Mouse (Mus musculus) spleen, adult 12 weeks (tissue): ENCODE measurements around the gene Cldn2.
"Not testable (repeated sequence)": the region's sequence is repeated elsewhere in the genome, so short reads cannot be mapped to it uniquely, and the experiment has no call there.

Experiments used
- DNase-seq: peaks from one replicate; pipeline ENCODE4 v3.0.0; 2022; ENCODE audit warnings: low spot score

Cldn2 gene

DNA sequence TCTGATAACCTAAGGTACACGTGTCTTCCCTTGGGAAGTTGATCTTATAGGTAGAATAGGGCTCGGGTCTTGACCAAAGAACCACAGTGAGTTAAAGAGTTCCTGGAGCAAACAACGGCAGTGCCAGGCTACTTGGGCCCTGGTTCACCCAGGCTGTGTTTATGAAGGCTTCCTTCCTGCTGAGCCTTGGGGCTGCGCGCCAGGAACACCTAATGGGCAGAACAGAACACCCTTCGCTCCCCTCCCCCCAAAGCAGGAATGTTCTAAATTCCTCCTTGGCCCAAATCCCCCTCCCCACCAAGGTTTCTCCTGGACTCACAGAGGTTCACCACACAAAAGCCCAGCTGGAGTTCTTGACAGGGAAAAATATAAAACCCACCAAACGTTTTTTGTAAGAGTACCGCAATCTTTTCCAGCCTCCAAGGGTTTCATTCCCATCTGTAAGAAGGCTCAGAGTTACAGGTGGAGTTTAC is at the start of gene Cldn2:
Cldn2 (plus strand) TSS at position 423 of the 473 bp plus-strand sequence.
- no peak for DNase-seq

DNA sequence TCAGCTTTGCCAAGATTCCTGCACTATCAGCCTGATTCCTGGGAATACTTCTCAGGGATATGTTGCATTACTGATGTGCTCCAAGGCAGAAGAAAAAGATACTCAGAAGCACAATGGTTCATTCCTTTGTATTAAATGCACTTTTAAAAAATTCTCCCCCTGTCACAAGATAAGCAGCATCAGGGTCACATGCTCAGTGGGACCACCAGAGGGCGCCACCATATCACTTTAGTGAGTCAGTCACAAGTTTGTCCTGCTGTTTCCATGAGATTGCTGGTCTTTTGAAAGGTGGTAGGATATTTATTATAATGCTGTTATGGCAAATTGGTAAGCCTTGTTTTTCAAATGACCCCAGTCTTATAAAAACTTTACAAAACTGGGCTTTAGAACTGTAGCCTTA is 48.8 kb upstream of the Cldn2 start:
- DNase-seq = no peak

DNA sequence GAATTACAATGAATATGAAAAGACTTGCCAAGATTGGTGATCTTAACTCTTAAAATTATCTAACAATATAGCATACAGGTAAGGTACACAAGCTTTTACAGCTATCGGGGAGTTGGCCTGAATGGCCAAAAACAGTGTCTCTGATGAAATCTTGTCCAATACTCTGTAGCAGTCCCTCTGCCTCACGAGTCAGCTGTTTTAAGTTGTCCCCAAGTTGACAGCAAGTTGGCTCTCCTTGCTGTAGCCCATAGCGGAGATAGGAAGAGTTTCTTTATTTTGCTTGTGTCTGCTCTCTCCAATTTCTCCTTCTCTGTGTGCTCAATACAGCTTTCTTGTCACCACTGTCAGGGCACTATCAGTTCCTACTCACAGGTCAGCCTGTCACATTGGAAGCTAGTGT is 42.0 kb upstream of the Cldn2 start:
- DNase-seq = not testable (repeated sequence)

DNA sequence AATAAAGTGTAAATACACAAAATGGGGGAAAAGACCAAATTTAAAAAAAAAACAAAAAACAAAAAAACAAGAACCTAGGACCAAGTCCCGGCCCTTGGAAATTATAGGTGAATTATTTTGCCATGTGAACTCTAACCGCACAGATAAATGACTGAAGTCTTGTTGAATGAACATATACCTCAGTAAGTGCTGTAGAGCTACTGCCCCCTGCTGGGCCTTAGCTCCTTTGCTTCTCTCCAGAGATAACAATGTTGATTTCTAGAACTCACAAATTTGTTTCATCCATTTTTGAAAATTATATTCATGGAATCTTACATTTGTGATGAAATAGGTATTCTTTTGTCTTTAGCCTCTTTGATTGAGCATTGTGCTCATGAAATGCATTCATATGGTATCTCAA is 38.1 kb upstream of the Cldn2 start:
- DNase-seq = no peak

DNA sequence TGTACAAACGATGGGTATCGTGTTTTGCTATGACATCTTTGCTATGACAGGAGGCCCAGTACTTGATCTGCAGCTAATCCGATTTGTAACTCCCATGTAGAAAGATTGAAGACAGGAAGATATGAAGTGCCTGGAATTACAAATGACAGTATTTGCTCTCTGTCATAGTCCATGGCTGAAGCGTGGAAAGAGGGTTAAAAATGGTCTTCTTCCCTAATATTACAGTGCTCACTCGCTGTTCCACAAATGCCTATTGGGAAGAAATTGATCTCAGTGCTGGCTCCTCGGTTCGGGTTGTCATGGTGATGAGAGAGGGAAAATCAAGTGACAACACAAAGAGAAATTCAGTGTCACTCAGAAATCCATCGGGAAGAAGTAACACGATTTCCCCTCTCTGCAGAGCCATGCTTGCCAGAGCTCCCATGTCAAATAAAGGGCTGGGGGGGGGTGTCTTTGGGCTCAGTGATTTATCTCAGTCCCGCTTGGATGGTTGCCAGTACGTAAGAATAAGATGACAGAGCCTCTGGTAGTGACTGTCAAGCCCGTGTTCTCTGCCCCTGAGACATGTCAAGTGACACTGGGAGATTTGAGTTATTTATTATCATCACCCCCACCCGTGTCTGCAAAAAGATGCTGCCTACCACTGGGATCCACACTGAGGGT is 30.5 kb upstream of the Cldn2 start:
- no peak for DNase-seq

DNA sequence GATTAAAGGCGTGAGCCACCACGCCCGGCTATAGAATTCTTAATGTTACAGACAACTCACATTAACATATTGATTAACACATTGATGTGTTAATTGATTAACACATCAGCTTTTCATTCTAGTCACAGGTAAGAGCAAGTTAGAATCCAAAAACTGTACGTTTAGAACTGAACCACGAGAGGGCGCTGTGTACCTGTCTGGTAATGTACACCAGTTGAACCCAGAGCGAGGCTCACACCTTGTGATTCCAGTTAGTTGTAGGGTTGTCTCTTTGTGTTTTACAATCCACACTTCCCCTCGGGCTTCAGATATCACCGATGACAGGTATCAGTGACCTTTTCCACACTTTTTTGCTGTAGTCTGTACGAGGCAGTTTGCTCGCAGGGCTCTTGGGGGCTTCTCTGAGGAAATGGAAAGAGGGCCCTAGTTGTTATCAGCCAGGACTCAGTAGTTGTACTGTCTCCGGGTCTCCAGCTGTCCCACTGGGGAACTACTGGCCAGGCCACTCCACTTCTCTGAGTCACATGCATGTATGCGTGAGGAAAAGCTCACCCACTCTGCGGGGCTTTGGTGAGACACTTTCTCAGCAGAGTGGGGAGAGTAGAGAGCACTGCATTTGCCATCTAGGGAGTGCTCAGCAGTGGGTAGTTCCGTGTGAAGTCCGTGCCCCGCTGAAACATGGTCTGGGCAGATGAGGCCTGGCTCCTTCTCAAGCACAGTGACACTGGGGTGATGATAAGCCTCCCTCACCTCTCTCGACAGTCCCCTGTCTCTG is 26.1 kb upstream of the Cldn2 start:
- DNase-seq = peak; percentile 9

DNA sequence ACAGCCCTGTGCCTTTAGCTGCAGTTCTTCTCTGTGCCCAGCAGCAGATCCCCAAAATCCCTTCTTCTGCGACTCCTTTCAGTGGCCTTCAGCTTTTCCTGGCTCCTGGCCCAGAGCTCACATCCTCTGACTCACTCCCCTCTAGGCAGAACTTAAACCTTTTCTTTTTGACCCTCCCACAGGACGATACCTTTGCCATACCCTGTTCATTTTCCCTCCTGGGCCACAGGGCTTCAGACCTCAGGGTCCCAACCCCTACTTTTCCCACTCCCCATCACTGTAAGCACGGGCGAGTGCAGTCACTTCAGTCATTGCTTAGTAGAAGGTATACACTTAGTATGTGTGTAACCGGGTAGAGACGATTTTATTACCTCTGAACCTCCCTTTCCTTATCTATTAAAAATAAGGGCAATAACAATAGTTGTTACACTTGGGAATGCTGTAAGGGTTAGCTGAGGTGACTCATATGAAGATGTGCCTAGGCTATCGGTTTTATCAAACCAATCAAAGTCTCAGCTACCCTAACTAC is 25.5 kb upstream of the Cldn2 start:
- no peak for DNase-seq

DNA sequence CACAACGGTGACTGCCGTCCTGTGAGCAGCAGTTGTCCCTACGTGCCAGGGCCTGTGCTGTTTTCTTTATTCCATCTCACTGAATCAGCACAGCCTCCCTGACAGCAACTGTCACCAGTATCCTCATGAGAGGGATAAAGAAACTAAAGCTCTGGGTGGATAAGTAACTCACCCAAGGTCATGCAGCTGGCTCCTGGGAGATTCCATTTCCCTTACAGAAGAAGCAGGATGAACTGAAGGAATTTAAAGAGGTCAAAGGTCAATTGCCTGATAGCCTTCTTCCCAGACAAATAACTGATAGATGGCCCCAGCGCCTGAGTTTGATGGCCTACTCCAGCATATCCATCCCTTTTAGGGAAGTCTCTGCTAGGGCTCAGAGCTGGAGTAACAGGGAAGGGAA is 23.3 kb upstream of the Cldn2 start:
- DNase-seq = no peak

DNA sequence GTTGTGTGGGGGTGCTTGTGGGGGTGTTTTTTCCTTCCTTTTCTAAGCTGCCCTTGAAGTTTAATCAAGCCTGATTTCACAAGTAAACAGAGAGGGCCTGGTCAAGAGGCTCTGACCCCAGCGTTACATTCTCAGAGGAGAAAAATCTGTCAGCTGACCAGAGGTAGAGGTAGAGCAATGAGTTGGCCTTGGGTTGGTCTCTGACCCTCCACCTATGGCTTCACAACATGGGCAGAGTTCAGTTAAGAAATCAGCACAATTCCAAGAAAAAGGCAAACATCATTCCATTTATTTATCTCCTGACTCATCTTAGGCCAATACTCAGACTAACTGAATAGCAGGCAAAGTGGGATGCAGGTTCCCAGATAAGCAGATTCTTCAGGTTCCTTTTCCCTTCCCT is 21.7 kb upstream of the Cldn2 start:
- DNase-seq = no peak

DNA sequence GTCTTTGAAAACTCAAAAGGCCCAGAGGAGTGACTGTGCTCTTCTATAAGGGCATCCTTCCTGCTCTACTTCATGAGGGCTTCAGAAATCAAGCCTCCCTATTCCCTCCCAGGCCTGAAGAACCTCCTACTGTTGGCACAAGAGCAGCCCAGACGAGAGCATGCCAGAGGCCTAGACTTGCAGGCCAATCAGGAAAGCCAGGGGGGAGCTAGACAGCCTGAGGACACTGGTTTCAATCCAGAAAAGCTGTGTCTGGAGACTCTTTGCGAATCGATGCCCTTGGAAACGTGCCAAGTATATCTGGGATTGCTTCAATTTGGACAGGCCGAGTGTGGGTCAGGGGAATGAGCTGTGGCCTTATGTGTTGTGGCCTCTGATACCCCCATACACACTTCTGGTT is 21.2 kb upstream of the Cldn2 start:
- DNase-seq = no peak

DNA sequence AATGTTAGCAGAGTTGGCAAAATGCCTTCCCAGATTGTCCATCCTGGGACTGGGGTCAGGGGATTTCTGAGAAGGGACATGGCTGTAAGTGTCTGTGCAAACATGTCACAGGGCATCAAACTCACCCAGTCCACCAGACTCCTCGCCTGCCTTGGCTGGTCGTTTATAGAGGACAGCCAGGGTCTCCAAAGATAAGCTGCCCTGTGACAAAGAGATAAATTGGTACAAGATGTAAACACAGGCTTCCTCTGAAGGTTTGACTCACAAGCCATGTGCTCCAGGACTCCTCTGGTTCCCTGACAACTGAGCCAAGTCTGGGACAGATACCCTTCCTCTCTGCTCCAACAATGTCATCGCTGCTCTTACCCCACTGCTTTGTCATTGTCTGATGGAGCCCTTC is 19.6 kb upstream of the Cldn2 start:
- DNase-seq = no peak

DNA sequence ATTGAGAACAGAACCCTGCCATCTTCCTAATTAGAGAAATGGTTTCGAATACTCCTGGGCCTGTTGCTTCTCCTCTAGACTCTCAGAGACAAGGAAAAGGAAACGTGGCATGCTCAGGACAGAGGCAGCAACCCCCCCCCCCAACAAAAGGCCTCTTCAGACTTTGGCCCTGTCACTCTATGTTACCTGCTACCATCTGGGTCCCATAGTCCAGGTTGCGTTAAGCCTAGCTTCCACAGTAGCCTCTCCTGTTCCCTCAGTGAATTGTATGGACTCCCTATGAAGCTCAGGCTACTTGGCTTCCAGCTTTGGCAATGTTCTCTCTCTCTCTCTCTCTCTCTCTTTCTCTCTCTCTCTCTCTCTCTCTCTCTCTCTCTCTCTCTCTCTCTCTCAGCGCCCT is 19.1 kb upstream of the Cldn2 start:
- no peak for DNase-seq

DNA sequence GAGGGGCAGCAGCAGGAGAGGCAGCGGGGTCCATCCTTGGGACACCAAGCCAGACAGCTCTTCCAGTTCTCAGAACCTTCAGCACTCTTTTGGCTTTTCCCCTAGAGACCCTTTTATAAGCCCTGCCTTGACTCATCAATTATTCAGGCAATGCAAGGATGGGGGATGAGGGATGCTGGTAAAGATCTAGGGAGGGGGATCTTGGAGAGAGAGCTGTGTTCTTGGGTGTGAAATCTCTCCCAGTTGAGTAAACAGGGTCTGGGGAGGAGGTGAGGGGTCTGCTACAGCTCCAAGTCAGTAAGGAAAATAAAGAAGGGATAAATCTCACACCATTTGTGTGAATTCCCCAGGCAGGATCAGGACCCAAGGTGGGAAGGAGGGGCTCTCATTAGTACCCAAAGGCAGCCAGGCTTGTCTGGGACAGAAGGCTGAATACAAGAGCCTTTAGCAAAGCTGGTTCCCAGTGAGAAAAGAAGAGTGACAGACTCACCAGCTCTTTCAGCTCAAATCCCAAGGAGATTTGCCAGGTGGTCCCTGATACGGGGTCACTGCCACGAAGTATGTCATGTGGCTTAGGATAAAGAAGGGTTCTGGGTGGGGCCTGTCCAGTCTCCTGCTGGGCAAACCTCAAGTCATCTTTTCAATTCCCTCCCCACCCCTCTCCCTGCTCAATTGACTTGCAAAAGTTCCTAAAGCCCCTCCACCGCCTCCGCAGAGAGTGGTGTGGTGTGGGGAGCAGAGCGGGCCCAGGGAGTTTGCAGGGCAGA is 18.2 kb upstream of the Cldn2 start, which contains the start of gene Ripply1:
Ripply1 (minus strand) TSS at position 76 of the 767 bp plus-strand sequence.
- no peak for DNase-seq

DNA sequence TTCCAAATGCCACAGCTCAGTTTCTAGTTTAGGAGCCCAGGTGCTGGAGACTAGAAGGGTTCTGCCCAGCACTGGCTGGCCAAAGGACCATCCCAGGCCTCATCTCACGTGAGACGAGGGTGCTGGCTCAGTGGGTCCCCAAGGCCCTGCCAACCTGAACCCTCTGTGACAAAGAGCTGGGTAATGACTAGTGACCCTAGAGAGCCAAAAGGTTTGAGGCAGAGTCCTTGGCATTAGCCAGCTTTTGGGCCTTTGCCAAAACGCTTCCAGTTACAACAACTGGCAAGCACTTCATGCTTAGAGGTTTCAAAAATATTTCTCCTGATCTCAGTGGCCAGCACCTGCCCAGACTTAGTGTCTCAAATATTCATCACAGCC is 17.6 kb upstream of the Cldn2 start:
- no peak for DNase-seq

DNA sequence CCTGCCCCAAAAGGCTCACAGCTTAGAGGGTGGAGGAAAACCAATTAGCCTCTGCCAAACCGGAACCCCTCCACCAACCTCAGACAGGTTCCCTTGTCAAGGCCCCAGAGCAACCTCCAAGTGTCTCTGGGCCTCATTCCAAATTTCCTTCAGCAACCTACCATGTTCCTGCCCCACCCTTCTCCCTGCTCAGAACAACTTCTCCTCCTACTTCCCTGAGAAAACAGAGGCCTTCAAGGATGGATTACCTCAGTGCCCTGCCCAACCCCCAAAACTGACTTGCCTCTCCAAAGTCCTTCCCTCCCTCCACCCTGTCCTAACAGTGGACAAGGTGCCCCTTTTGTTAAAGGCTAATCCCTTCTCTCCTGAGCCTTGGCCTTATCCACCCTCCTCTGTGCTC is 14.9 kb upstream of the Cldn2 start:
- no peak for DNase-seq

DNA sequence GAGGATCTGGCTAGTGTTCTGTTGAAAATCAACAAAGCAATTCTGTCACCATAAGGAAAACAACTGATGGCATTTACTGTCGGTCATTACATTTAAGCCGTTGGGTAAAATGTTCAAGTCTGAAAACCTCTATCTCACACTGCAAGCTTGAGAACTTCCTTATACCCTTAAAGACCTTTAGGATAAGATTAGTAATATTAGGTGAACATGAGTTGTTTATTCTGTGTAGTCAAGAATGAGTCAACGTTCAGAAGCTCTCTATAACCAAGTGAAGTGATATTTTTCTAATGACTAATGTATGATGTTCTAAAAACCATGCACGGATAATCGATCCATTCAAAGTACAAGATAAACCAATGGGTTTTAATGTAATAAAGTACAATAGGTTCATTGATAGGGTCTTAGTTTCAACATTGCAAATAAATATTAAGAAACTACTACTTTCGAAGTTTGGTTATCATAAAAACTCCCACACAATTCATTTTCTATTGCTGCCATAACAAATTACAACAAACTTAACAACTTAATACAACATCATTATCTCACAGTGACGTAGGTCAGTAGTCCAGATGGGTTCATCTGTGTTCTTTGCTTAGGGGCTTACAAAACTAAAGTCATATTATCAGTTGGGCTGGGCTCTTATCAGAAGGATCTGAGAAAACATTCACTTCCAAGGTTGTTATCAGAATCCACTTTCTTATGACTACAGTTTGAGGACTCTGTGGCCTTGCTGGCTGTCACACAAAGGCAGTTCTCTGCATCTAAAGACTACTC is 6.4 kb upstream of the Cldn2 start:
- no peak for DNase-seq

DNA sequence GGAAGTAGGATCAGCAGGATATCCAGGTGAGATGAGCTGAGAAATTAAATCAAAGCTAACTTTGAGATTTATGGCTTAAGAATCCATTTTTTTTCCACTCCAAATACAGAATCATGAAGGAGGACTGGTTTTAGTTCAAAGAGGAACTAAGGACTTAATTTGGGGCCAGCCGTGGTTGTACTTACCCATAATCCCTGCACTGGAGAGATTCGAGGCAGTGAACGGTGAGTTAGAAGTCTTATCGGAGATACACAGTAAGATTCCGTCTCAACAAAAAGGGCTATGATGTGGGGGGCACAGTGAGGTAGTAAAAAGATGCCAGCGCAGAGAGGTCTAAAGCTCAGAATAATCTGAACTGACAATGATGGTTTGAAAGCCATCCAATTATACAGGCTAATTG is 4.6 kb upstream of the Cldn2 start:
- DNase-seq = no peak

DNA sequence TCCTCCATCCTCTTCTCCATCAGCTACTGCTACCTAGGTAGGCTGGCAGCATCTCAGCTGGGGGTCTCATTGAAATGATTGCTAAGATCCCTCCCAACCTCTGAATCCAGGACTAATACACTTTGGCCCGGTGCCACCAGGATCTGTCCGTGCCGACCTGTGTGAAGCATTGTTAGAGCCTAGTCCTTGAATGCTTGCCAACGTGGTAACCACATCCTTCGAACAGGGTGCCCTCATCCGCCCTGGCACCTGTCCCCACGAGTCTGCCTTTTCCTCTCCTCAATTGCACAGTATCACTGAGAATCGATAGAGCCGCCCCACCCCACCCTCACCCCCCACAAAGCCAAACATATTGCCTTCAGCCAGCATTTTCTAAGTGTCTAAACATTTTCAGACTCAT is 2.8 kb upstream of the Cldn2 start:
- DNase-seq = no peak

DNA sequence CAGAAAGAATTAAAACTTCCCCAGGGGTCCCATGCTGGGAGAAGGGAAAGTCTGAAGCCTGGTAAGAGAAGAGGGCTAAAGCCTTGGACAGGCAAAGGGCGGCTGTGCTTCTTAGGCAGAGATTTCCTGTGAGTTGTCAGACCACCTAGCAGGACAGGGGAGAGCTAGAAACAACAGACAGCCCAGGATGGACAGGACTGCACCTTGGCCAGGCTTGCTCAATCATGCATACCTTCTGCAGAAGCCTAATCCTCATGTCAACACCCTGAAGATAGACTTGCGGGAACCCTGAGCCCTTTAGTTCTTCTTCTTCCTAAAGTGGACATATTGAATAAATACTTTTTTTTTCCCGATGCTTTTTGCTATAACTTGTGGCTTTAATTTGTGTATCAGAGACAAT is 675 bp upstream of the Cldn2 start:
- no peak for DNase-seq

DNA sequence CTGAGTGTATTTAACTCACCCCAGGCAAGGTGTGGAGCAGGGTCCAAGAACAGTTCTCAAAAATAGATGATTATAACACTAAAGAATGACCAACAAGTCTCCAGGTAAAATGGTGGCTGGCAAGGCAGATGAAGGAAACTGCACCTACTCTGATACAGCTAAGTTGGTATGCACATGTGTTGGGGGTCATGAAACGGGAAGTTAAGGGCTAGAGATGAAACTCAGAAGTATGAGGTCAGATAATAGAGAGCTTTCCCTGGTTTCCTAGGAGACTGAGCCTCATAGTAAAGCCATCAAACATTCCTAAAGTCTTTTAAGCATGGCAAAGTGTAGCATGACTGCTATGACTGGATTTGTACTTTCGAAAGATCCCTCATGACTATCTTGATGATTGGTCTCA is 2.4 kb downstream of the Cldn2 start:
- no peak for DNase-seq

DNA sequence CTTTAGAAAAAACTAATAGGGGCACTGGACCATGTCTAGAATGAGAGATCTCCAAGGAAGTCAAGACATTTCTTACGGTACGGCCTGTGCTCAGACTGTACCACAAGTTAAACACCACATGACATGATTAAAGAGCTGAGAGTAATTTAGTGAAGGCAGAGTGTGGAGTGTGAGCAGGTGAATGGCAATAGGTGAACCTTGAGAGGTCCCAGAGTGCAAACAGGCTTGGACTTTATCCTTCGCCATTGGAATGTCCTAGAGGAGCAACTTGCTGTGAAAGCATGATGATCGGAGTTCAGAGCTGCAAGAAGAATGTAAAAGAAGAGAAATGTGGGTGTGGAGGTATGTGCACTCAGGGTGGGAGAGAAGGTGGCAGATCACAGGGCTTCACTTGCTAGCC is 5.3 kb downstream of the Cldn2 start:
- no peak for DNase-seq

DNA sequence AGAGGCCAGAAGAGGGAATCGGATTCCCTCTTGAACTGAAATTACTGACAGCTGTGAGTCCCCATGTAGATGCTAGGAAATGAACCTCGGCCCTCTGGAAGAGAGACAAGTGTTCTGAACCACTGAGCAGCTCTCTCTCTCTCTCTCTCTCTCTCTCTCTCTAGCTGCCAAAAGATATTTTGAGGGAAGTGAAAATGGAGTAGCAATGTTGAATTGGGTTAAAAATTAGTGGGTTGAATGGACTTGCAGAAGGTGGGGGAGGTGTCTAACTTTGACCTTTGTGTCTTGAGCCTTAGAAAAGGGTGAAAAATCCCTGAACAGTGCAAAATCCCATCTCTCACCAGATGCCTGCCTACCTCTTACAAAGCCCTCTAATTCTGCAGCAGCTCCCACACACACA is 6.8 kb downstream of the Cldn2 start:
- DNase-seq = no peak
